Mouse (Mus musculus) heart, embryonic 13.5 days (tissue): ENCODE measurements around the gene Elof1. TPM values are rescaled to one million over a fixed set of nuclear protein-coding genes. Genes with fewer than 3 reads are reported as not detected.

Experiments used
- ATAC-seq: fragments of 200-750 bp; cut with Nextera tagmentation; 2 replicates; pipeline ENCODE4 v1.8.0; 2017; ENCODE audit warnings: moderate TSS enrichment; ENCODE audit not compliant: insufficient number of reproducible peaks, low FRiP score, low TSS enrichment; ENCODE audit errors: extremely low read depth
- H3K27ac ChIP-seq: fragments of 300-500 bp; sonication (generic); replicated peaks from 2 replicates; pipeline ENCODE4 v1.5.1; 2015; ENCODE audit warnings: moderate library complexity, mild to moderate bottlenecking, inconsistent platforms
- H3K27me3 ChIP-seq: fragments of 300-500 bp; sonication (generic); replicated peaks from 2 replicates; pipeline ENCODE4 v1.6.1; 2015; ENCODE audit warnings: mild to moderate bottlenecking, inconsistent platforms
- H3K36me3 ChIP-seq: fragments of 300-500 bp; sonication (generic); 2 replicates; pipeline ENCODE4 v1.6.1; 2015; ENCODE audit warnings: mild to moderate bottlenecking, inconsistent platforms
- H3K4me1 ChIP-seq: fragments of 300-500 bp; sonication (generic); 2 replicates; pipeline ENCODE4 v1.6.1; 2015; ENCODE audit warnings: inconsistent platforms
- H3K4me2 ChIP-seq: fragments of 300-500 bp; sonication (generic); 2 replicates; pipeline ENCODE4 v1.6.1; 2015; ENCODE audit warnings: inconsistent platforms, mild to moderate bottlenecking, moderate library complexity
- H3K4me3 ChIP-seq: fragments of 300-500 bp; sonication (generic); 2 replicates; pipeline ENCODE4 v1.5.1; 2015; ENCODE audit warnings: moderate library complexity, mild to moderate bottlenecking, inconsistent platforms
- H3K9ac ChIP-seq: fragments of 300-500 bp; sonication (generic); 2 replicates; pipeline ENCODE4 v1.6.1; 2015; ENCODE audit warnings: inconsistent platforms, mild to moderate bottlenecking, moderate library complexity
- H3K9me3 ChIP-seq: fragments of 300-500 bp; sonication (generic); 2 replicates; pipeline ENCODE4 v1.6.1; 2016; ENCODE audit warnings: inconsistent platforms
- WGBS: fragments of 180-500 bp; shearing (Covaris S2); methylation state at CpG from one replicate; pipeline ENCODE4 v1.1.7; 2015; ENCODE audit warnings: mixed read lengths; 5-methylcytosine and 5-hydroxymethylcytosine counted together
- polyA plus RNA-seq: library from polyadenylated mRNA; unstranded; fragments of >200 nt; fragmentation: Nextera tagmentation; extraction: Ambion mirVana; gene quantifications from 2 replicates; pipeline ENCODE4 v1.2.1, GENCODE M21; 2015

The Elof1 gene
- polyA plus RNA-seq, 1 experiment from 2014 or later, result 106 TPM

- Histone ChIP-seq H3K27ac (no peak overlapping the region), H3K27me3 (peaks cover 4% of the 10 kb centered on the region; the same call in 1 of the 2 replicates), H3K4me3 (peak overlapping the region; percentile 95), H3K36me3 (peaks cover 9% of the 10 kb centered on the region), H3K9me3 (no peaks in the 10 kb centered on the region), H3K4me1 (peaks cover 19% of the 10 kb centered on the region), H3K9ac (peak overlapping the region; percentile 97), H3K4me2 (peak overlapping the region; percentile 94)
- 37% methylated on average over 10 of the region's 10 CpGs for WGBS
- no peak for ATAC-seq
Measured at GRCm38 (mm10) chr9:22117754-22118456, 933 bp upstream of the Elof1 start.

GRCm38 (mm10) chr9:22116086-22116485 lies 886 bp downstream of the Elof1 start:
- H3K9ac ChIP-seq, result peak overlapping the region; percentile 97
- ATAC-seq, result no peak
- peaks cover 27% of the 10 kb centered on the region for H3K36me3 ChIP-seq
- peak overlapping the region; percentile 95 for H3K4me3 ChIP-seq
- peak overlapping the region; percentile 94 for H3K4me2 ChIP-seq
- H3K9me3 ChIP-seq, result no peaks in the 10 kb centered on the region
- H3K27ac ChIP-seq, result no peak overlapping the region
- 29% methylated on average over 15 of the region's 15 CpGs for WGBS
- peaks cover 19% of the 10 kb centered on the region for H3K4me1 ChIP-seq
- H3K27me3 ChIP-seq, result peaks cover 4% of the 10 kb centered on the region; the same call in 1 of the 2 replicates

GRCm38 (mm10) chr9:22115635-22116034 lies 1.3 kb downstream of the Elof1 start:
- Histone ChIP-seq H3K4me2 (peak overlapping the region; percentile 94), H3K36me3 (peaks cover 31% of the 10 kb centered on the region), H3K27me3 (peaks cover 4% of the 10 kb centered on the region; the same call in 1 of the 2 replicates), H3K4me1 (peaks cover 19% of the 10 kb centered on the region), H3K27ac (no peak overlapping the region), H3K4me3 (peak overlapping the region; percentile 95), H3K9me3 (no peaks in the 10 kb centered on the region), H3K9ac (peak overlapping the region; percentile 97)
- ATAC-seq, result no peak
- WGBS, result 90% methylated on average over 4 of the region's 4 CpGs

GRCm38 (mm10) chr9:22108194-22108593 lies 8.8 kb downstream of the Elof1 start:
- 84% methylated on average over 9 of the region's 9 CpGs for WGBS
- H3K27me3 ChIP-seq, result no peaks in the 10 kb centered on the region
- H3K9ac ChIP-seq, result no peak overlapping the region
- no peak overlapping the region for H3K4me3 ChIP-seq
- peaks cover 97% of the 10 kb centered on the region for H3K36me3 ChIP-seq
- no peak for ATAC-seq
- H3K4me2 ChIP-seq, result no peak overlapping the region
- H3K4me1 ChIP-seq, result no peaks in the 10 kb centered on the region
- no peaks in the 10 kb centered on the region for H3K9me3 ChIP-seq
- no peak overlapping the region for H3K27ac ChIP-seq

GRCm38 (mm10) chr9:22099922-22100321 lies 17.1 kb downstream of the Elof1 start:
- Histone ChIP-seq H3K9me3 (no peaks in the 10 kb centered on the region), H3K4me1 (peaks cover 34% of the 10 kb centered on the region), H3K9ac (peak overlapping the region; percentile 81), H3K4me3 (peak overlapping the region; percentile 45), H3K36me3 (peaks cover 38% of the 10 kb centered on the region), H3K27ac (peak overlapping the region; percentile 87), H3K4me2 (peak overlapping the region; percentile 65), H3K27me3 (peaks cover 33% of the 10 kb centered on the region)
- peak; percentile 63; the same call in 1 of the 2 replicates for ATAC-seq
- WGBS, result 0% methylated on average over 17 of the region's 18 CpGs

- H3K9ac ChIP-seq, result peak within 1 kb of the TSS; percentile 81
- H3K27me3 ChIP-seq, result peaks cover 33% of the 10 kb centered on the region
- peaks cover 31% of the 10 kb centered on the region for H3K36me3 ChIP-seq
- peak within 1 kb of the TSS; percentile 87 for H3K27ac ChIP-seq
- peaks cover 34% of the 10 kb centered on the region for H3K4me1 ChIP-seq
- 4% methylated on average over 14 of the region's 14 CpGs for WGBS
- H3K4me3 ChIP-seq, result peak within 1 kb of the TSS; percentile 45
- no peaks in the 10 kb centered on the region for H3K9me3 ChIP-seq
- no peak for ATAC-seq
- H3K4me2 ChIP-seq, result peak within 1 kb of the TSS; percentile 65
Measured at GRCm38 (mm10) chr9:22098993-22099696, 17.8 kb downstream of the Elof1 start, which contains the start of gene Cnn1. TSS of gene Cnn1 (plus strand) at chr9:22099216.

- Histone ChIP-seq H3K9ac (peak overlapping the region; percentile 81), H3K9me3 (no peaks in the 10 kb centered on the region), H3K36me3 (no peaks in the 10 kb centered on the region), H3K4me3 (peak overlapping the region; percentile 51), H3K27ac (peak overlapping the region; percentile 74), H3K4me2 (peak overlapping the region; percentile 77), H3K4me1 (peaks cover 30% of the 10 kb centered on the region), H3K27me3 (peaks cover 29% of the 10 kb centered on the region)
- WGBS, result 1% methylated on average over 24 of the region's 24 CpGs
- peak; percentile 47; the same call in 1 of the 2 replicates for ATAC-seq
Measured at GRCm38 (mm10) chr9:22095854-22096307, 21.1 kb downstream of the Elof1 start.

GRCm38 (mm10) chr9:22092746-22093145 lies 24.2 kb downstream of the Elof1 start:
- WGBS, result 78% methylated on average over 6 of the region's 6 CpGs
- ATAC-seq, result no peak
- peaks cover 15% of the 10 kb centered on the region for H3K4me1 ChIP-seq
- H3K9ac ChIP-seq, result no peak overlapping the region
- no peak overlapping the region for H3K27ac ChIP-seq
- H3K36me3 ChIP-seq, result no peaks in the 10 kb centered on the region
- H3K4me3 ChIP-seq, result no peak overlapping the region
- H3K27me3 ChIP-seq, result 0 out of 2 replicates have a peak, but pooled peaks cover 5% of the 10 kb centered on the region
- H3K9me3 ChIP-seq, result no peaks in the 10 kb centered on the region
- no peak overlapping the region for H3K4me2 ChIP-seq

GRCm38 (mm10) chr9:22089986-22090385 lies 27.0 kb downstream of the Elof1 start:
- Histone ChIP-seq H3K9me3 (no peaks in the 10 kb centered on the region), H3K9ac (no peak overlapping the region), H3K4me1 (peaks cover 24% of the 10 kb centered on the region), H3K4me2 (no peak overlapping the region), H3K27me3 (0 out of 2 replicates have a peak, but pooled peaks cover 5% of the 10 kb centered on the region), H3K4me3 (no peak overlapping the region), H3K27ac (no peak overlapping the region; the same call in 1 of the 2 replicates), H3K36me3 (no peaks in the 10 kb centered on the region)
- WGBS, result 67% methylated on average over 7 of the region's 7 CpGs
- ATAC-seq, result no peak

GRCm38 (mm10) chr9:22089281-22089680 lies 27.7 kb downstream of the Elof1 start:
- WGBS, result 97% methylated on average over 7 of the region's 7 CpGs
- Histone ChIP-seq H3K27ac (no peak overlapping the region), H3K4me3 (no peak overlapping the region), H3K9ac (no peak overlapping the region), H3K4me2 (no peak overlapping the region), H3K9me3 (no peaks in the 10 kb centered on the region), H3K27me3 (0 out of 2 replicates have a peak, but pooled peaks cover 5% of the 10 kb centered on the region), H3K4me1 (peaks cover 30% of the 10 kb centered on the region), H3K36me3 (no peaks in the 10 kb centered on the region)
- ATAC-seq, result no peak

- no peak overlapping the region for H3K4me3 ChIP-seq
- H3K36me3 ChIP-seq, result peaks cover 13% of the 10 kb centered on the region; the same call in 1 of the 2 replicates
- H3K9me3 ChIP-seq, result no peaks in the 10 kb centered on the region
- 78% methylated on average over 2 of the region's 2 CpGs for WGBS
- H3K4me2 ChIP-seq, result no peak overlapping the region
- peaks cover 34% of the 10 kb centered on the region for H3K4me1 ChIP-seq
- peak overlapping the region; percentile 30 for H3K9ac ChIP-seq
- no peak overlapping the region for H3K27ac ChIP-seq
- no peak for ATAC-seq
- H3K27me3 ChIP-seq, result no peaks in the 10 kb centered on the region
Measured at GRCm38 (mm10) chr9:22087034-22087618, 29.8 kb downstream of the Elof1 start.
